Mouse (Mus musculus) common myeloid progenitor, adult 5-6 weeks (primary cell): ENCODE results near the gene St3gal3. TPM values are rescaled to one million over a fixed set of nuclear protein-coding genes. Genes with fewer than 3 reads are reported as not detected.

Experiments used
- ATAC-seq: replicated peaks from 2 replicates; pipeline ENCODE4 v1.8.0; 2016; ENCODE audit warnings: low read depth, mild to moderate bottlenecking, moderate TSS enrichment, inconsistent platforms; ENCODE audit not compliant: poor library complexity, severe bottlenecking
- total RNA-seq: library from RNA; stranded (forward); fragments of 200-1000, 187-1606 nt; gene quantifications from 2 replicates; pipeline ENCODE4 v1.2.3, GENCODE M21; 2017

St3gal3 gene
- total RNA-seq, 1 experiment from 2014 or later = 11.0 TPM

- no peak for ATAC-seq
These were observed 187.2 kb downstream of the St3gal3 start for GRCm38 (mm10) chr4:117947493-117947892.

GRCm38 (mm10) chr4:117946639-117947305 is 187.9 kb downstream of the St3gal3 start:
- no peak for ATAC-seq

GRCm38 (mm10) chr4:117943317-117943716 is 191.4 kb downstream of the St3gal3 start:
- ATAC-seq = no peak

GRCm38 (mm10) chr4:117936964-117937363 is 197.8 kb downstream of the St3gal3 start:
- ATAC-seq = no peak

DNA sequence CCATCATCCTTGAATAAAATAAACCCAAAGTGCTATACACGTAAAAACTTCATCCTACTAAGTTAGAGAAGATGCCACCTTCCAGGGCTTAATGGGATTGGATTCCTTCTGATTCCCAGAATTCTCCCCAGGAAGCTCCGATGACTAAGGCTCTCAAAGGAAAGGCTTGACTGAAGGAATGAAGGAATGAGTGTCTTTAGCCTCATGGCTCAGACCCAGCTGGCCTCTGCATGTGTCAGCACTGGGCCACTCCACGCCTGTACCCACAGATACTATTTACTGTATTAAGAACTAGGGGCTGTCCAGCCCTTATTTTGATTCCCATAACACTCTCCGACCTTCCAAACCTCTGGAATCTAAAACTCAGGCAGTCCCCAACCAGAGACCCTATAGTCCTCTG is 200.6 kb downstream of the St3gal3 start:
- ATAC-seq = no peak

DNA sequence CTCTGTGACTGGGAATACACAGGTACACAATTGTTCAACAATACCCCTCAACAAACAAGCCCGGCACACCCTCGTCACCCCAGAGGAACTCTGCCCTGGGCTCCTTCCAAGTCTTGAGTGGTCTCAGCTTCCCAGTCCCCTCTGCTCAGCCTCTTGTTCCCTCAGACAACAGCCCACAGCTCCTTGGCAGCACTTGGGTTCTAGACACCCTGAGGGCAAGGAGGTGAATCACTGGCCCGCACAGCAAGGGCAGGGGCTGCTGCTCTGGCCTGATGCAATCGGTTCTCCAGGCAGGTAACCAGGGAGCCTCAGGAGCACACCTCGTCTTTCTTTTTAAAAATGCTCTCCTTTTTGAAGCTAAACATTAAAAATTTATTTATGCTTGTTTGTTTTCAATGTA is 201.5 kb downstream of the St3gal3 start:
- no peak for ATAC-seq

- no peak for ATAC-seq
These were observed 205.3 kb downstream of the St3gal3 start, which contains the start of gene Artn for GRCm38 (mm10) chr4:117929391-117929881. Artn (minus strand) TSS chr4:117929763.

DNA sequence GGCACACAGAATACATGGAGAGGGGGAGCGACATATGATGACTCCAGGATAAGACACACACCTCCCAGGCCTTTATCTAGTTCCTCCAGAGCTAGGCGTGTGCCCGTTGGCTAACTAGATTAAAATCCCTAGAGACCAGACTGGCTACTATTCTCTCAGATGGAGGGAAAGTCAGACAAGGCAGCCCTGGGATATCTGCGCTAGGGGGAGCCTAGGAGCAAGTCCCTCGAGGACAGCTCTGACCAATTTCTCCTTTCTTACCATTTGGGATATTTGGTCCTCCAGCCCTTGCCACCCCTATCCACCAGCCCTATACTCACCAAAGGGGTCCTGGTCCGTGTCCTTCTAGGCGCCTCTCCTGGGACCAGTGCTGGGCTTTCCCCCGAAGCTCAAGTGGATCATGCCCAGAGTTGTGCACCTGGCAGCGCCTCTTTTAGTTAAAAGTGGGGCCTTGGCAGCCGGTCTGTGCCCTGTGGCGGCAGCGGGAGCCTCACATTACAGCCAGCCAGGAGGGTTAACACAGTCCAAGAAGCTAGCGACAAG is 205.9 kb downstream of the St3gal3 start:
- ATAC-seq = peak; percentile 61

- ATAC-seq = 0 out of 2 replicates have a peak, but pooled peaks have one; percentile 7
These were observed 206.5 kb downstream of the St3gal3 start for GRCm38 (mm10) chr4:117928234-117928633.

DNA sequence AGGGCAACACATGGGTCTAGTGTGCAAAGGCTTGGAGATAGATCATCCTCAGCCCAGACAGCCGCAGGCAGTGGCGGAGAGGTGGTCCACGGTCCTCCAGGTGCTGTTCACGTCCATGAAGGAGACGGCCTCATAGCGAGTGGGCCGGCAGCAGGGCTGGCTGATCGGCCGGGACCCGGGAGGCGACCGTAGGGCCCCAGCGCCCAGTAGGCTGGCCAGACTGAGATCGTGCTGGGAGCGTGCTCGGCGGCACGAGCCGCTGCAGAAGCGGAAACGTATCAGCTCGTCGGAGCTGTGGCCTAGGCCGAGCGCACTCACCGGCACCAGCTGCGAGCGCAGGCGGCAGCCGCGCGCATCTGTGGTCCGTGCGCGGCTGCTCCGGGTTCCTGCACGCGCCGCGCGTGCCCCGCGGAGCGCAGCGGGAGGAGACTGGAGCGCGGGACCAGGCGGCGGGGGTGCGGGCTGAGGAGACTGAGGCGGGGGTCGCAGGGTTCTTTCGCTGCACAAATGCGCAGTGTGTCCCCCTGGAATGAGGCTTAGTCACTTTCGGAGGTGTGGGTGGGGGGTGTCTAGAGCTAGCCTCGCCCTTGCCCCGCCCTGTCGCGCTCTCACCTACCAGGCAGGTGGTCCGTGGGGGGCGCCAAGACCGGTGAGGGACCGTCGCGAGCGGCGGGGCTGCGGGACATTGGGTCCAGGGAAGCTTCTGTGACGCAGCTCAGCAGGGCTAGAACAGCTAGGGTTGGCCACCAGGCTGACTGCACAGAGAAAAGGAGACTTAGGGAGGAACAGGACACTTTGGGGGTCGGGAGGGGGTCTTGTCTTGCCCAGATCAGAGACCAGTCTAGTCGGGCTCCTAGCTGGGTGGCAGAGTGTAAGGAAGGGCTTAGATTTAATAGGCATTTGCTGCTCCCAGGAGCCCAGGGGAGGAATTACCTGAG is 207.9 kb downstream of the St3gal3 start:
- peak; percentile 28; the same call in 1 of the 2 replicates for ATAC-seq

DNA sequence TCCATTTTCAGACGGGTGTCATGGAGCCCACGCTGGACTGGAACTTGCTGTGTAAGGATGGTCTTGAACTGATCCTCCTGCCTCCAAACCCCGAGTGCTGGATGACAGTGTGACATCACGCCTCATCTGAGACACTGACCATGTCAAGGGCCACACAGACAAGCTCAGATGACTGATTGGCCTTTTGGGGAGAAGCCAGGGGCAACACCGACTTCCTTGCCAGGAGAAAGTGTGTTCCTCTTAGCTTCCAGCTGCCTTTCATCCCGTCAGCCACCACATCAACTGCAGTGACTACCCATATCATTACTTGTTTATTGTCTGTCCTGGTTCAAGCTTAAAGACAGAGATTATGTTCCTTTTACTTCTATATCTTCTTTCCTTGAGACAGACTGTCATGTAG is 209.8 kb downstream of the St3gal3 start:
- ATAC-seq = no peak

- ATAC-seq = no peak
These were observed 211.3 kb downstream of the St3gal3 start for GRCm38 (mm10) chr4:117923450-117923849.

- no peak for ATAC-seq
These were observed 213.4 kb downstream of the St3gal3 start for GRCm38 (mm10) chr4:117921358-117921757.

- ATAC-seq = no peak
These were observed 216.0 kb downstream of the St3gal3 start for GRCm38 (mm10) chr4:117918762-117919161.

DNA sequence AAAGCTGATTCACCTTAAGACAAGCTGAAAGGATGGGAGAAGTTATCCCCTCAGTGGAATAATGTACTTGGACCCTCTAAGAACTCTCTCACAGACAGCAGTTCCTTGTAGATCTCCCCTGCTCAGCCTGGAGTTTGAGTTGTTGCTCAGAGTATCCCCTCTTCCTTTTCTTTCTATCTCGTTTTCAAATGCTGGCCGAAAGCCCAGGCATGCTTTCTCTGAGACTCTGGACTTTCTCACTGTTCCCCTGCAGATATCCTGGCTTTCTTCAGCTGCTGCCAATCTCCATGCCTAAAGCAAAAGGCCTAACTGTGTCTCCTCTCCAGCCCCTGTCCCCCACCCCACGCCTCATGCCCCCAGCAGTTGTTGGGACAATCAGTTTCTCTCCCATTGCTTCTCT is 216.5 kb downstream of the St3gal3 start:
- ATAC-seq = no peak

GRCm38 (mm10) chr4:117917847-117918246 is 216.9 kb downstream of the St3gal3 start:
- ATAC-seq = no peak

DNA sequence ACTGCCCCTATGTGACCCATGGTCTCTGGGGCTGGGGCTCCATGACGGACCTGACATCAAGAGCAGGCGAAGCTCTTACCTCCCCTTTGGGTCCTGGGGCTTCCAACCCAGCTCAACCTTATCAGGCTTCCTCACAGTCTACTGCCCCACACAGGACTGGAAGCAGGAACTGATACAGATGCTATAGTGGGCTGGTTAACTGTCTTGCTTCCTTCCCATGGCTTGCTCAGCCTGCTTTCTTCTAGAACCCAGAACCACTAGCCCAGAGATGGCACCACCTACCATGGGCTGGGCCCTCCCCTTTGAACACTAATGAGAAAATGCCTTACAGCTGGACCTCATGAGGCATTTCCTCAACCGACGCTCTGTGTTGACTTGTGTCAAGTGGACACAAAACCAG is 217.3 kb downstream of the St3gal3 start:
- no peak for ATAC-seq

DNA sequence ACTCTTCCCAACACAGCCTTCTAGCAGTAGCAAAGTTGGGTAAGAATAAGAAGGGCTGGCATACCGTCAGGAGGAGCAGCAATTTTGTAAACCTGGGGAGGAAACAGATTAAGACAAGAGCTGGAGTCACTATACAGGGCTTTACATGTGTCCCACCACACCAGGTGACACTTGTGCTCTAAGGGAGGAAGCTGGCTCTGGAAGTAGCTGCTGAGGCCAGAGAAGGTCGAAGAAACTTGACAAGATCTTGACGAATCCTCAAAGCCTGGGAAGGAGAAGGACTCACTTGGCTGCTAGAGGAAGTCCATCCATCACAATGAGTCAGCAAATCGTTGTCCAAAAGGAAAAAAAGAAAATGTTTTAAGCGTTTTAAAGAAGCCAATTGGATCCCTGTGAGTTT is 218.3 kb downstream of the St3gal3 start:
- ATAC-seq = no peak

DNA sequence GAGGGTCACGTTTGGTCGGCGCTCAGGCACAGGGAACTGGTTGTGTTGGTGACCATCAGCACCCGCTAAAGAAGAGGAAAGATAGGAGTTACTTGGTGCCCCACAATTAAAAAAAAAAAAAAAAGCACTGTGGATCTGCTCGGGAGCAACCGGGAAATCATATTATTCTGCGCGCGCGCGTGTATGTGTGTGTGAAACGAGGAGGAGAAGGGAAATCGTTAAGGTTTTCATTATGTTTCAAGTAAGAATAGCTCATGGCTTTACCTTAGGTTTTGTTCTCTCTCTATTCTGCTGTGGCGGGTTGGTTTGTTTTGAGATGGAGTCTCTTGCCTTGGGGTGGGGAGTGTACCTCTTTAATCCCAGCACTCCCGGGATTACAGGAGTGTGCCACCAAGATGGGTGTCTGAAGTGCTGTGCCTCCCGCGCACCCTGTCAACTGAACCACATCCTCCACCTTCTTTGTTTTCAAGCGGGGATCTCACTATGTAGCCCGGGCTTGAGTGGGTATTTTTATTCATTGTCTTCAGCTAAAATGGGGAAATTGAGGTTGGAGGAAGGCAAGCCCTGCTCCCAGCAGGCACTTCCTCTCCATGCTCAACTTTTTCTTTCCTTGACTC is 219.1 kb downstream of the St3gal3 start:
- peak; percentile 24 for ATAC-seq
